Mouse (Mus musculus): ENCODE measurements around the gene Ppm1n. TPM values are rescaled to one million over a fixed set of nuclear protein-coding genes. Genes with fewer than 3 reads are reported as not detected.

Ppm1n gene
- polyA plus RNA-seq, 1 experiment from 2014 or later, result not detected

- H3K9ac ChIP-seq (ENCODE audit: low read length), result no peak overlapping the region
- no peak overlapping the region for H3K27ac ChIP-seq (ENCODE audit: low read length)
- H3K4me3 ChIP-seq (ENCODE audit: low read length), result no peak overlapping the region
- 72% methylated on average over 3 of the region's 3 CpGs for WGBS
- H3K27me3 ChIP-seq (ENCODE audit: control insufficient read depth, insufficient read depth, low read depth, low read length), result no peaks in the 10 kb centered on the region
- H3K4me2 ChIP-seq (ENCODE audit: low read depth, low read length), result no peak overlapping the region
- no peak for ATAC-seq (ENCODE audit: low read depth)
- no peaks in the 10 kb centered on the region for H3K4me1 ChIP-seq (replicated peaks; ENCODE audit: control insufficient read depth, insufficient read depth, low read length)
- peaks cover 9% of the 10 kb centered on the region; the same call in 1 of the 2 replicates for H3K36me3 ChIP-seq (ENCODE audit: control insufficient read depth, insufficient read depth, low read length)
- no peaks in the 10 kb centered on the region for H3K9me3 ChIP-seq (ENCODE audit: control insufficient read depth, low read length)
Measured at GRCm38 (mm10) chr7:19245083-19245482, 34.8 kb downstream of the Ppm1n start.

- peaks cover 2% of the 10 kb centered on the region; the same call in 1 of the 2 replicates for H3K4me1 ChIP-seq (replicated peaks; ENCODE audit: control insufficient read depth, insufficient read depth, low read length)
- H3K4me2 ChIP-seq (ENCODE audit: low read depth, low read length), result no peak overlapping the region
- H3K36me3 ChIP-seq (ENCODE audit: control insufficient read depth, insufficient read depth, low read length), result peaks cover 9% of the 10 kb centered on the region; the same call in 1 of the 2 replicates
- no peaks in the 10 kb centered on the region for H3K9me3 ChIP-seq (ENCODE audit: control insufficient read depth, low read length)
- H3K27me3 ChIP-seq (ENCODE audit: control insufficient read depth, insufficient read depth, low read depth, low read length), result no peaks in the 10 kb centered on the region
- H3K27ac ChIP-seq (ENCODE audit: low read length), result no peak overlapping the region
- ATAC-seq (ENCODE audit: low read depth), result no peak
- H3K9ac ChIP-seq (ENCODE audit: low read length), result no peak overlapping the region
- H3K4me3 ChIP-seq (ENCODE audit: low read length), result no peak overlapping the region
- 59% methylated on average over 5 of the region's 5 CpGs for WGBS
Measured at GRCm38 (mm10) chr7:19243858-19244257, 36.0 kb downstream of the Ppm1n start.

- Histone ChIP-seq H3K9ac (ENCODE audit: low read length) (no peak overlapping the region), H3K36me3 (ENCODE audit: control insufficient read depth, insufficient read depth, low read length) (peaks cover 5% of the 10 kb centered on the region; the same call in 1 of the 2 replicates), H3K27ac (ENCODE audit: low read length) (no peak overlapping the region), H3K4me1 (replicated peaks; ENCODE audit: control insufficient read depth, insufficient read depth, low read length) (peaks cover 5% of the 10 kb centered on the region; the same call in 1 of the 2 replicates), H3K4me2 (ENCODE audit: low read depth, low read length) (no peak overlapping the region), H3K4me3 (ENCODE audit: low read length) (no peak overlapping the region), H3K27me3 (ENCODE audit: control insufficient read depth, insufficient read depth, low read depth, low read length) (no peaks in the 10 kb centered on the region), H3K9me3 (ENCODE audit: control insufficient read depth, low read length) (no peaks in the 10 kb centered on the region)
- WGBS, result 84% methylated on average over 1 of the region's 1 CpGs
- ATAC-seq (ENCODE audit: low read depth), result no peak
Measured at GRCm38 (mm10) chr7:19242005-19242404, 37.9 kb downstream of the Ppm1n start.

GRCm38 (mm10) chr7:19240905-19241463 is 38.9 kb downstream of the Ppm1n start:
- no peaks in the 10 kb centered on the region for H3K27me3 ChIP-seq (ENCODE audit: control insufficient read depth, insufficient read depth, low read depth, low read length)
- H3K27ac ChIP-seq (ENCODE audit: low read length), result no peak overlapping the region
- no peak overlapping the region for H3K4me2 ChIP-seq (ENCODE audit: low read depth, low read length)
- peaks cover 8% of the 10 kb centered on the region for H3K4me1 ChIP-seq (replicated peaks; ENCODE audit: control insufficient read depth, insufficient read depth, low read length)
- WGBS, result 81% methylated on average over 8 of the region's 8 CpGs
- H3K4me3 ChIP-seq (ENCODE audit: low read length), result no peak overlapping the region
- ATAC-seq (ENCODE audit: low read depth), result no peak
- no peak overlapping the region for H3K9ac ChIP-seq (ENCODE audit: low read length)
- H3K36me3 ChIP-seq (ENCODE audit: control insufficient read depth, insufficient read depth, low read length), result peaks cover 2% of the 10 kb centered on the region; the same call in 1 of the 2 replicates
- H3K9me3 ChIP-seq (ENCODE audit: control insufficient read depth, low read length), result no peaks in the 10 kb centered on the region

GRCm38 (mm10) chr7:19239986-19240385 is 39.9 kb downstream of the Ppm1n start:
- Histone ChIP-seq H3K27me3 (ENCODE audit: control insufficient read depth, insufficient read depth, low read depth, low read length) (no peaks in the 10 kb centered on the region), H3K9ac (ENCODE audit: low read length) (no peak overlapping the region), H3K27ac (ENCODE audit: low read length) (no peak overlapping the region), H3K4me1 (replicated peaks; ENCODE audit: control insufficient read depth, insufficient read depth, low read length) (peaks cover 8% of the 10 kb centered on the region), H3K4me2 (ENCODE audit: low read depth, low read length) (no peak overlapping the region), H3K9me3 (ENCODE audit: control insufficient read depth, low read length) (no peaks in the 10 kb centered on the region), H3K4me3 (ENCODE audit: low read length) (no peak overlapping the region), H3K36me3 (ENCODE audit: control insufficient read depth, insufficient read depth, low read length) (no peaks in the 10 kb centered on the region)
- WGBS, result 80% methylated on average over 4 of the region's 4 CpGs
- ATAC-seq (ENCODE audit: low read depth), result no peak

- Histone ChIP-seq H3K9me3 (ENCODE audit: control insufficient read depth, low read length) (no peaks in the 10 kb centered on the region), H3K4me2 (ENCODE audit: low read depth, low read length) (no peak overlapping the region), H3K4me3 (ENCODE audit: low read length) (no peak overlapping the region), H3K27ac (ENCODE audit: low read length) (no peak overlapping the region), H3K4me1 (replicated peaks; ENCODE audit: control insufficient read depth, insufficient read depth, low read length) (peaks cover 8% of the 10 kb centered on the region), H3K9ac (ENCODE audit: low read length) (no peak overlapping the region), H3K36me3 (ENCODE audit: control insufficient read depth, insufficient read depth, low read length) (no peaks in the 10 kb centered on the region), H3K27me3 (ENCODE audit: control insufficient read depth, insufficient read depth, low read depth, low read length) (no peaks in the 10 kb centered on the region)
- ATAC-seq (ENCODE audit: low read depth), result peak; percentile 91
- WGBS, result 0% methylated on average over 1 of the region's 1 CpGs
Measured at GRCm38 (mm10) chr7:19239423-19239822, 40.4 kb downstream of the Ppm1n start.

GRCm38 (mm10) chr7:19238344-19238743 is 41.5 kb downstream of the Ppm1n start:
- 0 out of 2 replicates have a peak, but pooled peaks have one; percentile 21 for ATAC-seq (ENCODE audit: low read depth)
- H3K27ac ChIP-seq (ENCODE audit: low read length), result 0 out of 2 replicates have a peak overlapping the region, but pooled peaks have one; percentile 1
- H3K9ac ChIP-seq (ENCODE audit: low read length), result no peak overlapping the region

GRCm38 (mm10) chr7:19236411-19236810 is 43.5 kb downstream of the Ppm1n start:
- H3K4me1 ChIP-seq (replicated peaks; ENCODE audit: control insufficient read depth, insufficient read depth, low read length), result peaks cover 8% of the 10 kb centered on the region
- no peaks in the 10 kb centered on the region; the same call in 1 of the 2 replicates for H3K36me3 ChIP-seq (ENCODE audit: control insufficient read depth, insufficient read depth, low read length)
- H3K27ac ChIP-seq (ENCODE audit: low read length), result no peak overlapping the region
- WGBS, result 69% methylated on average over 2 of the region's 2 CpGs
- no peak overlapping the region for H3K4me3 ChIP-seq (ENCODE audit: low read length)
- no peak overlapping the region for H3K9ac ChIP-seq (ENCODE audit: low read length)
- ATAC-seq (ENCODE audit: low read depth), result no peak
- no peaks in the 10 kb centered on the region for H3K9me3 ChIP-seq (ENCODE audit: control insufficient read depth, low read length)
- no peak overlapping the region for H3K4me2 ChIP-seq (ENCODE audit: low read depth, low read length)
- H3K27me3 ChIP-seq (ENCODE audit: control insufficient read depth, insufficient read depth, low read depth, low read length), result no peaks in the 10 kb centered on the region

More at GRCm38 (mm10) chr7:19238344-19238743, 41.5 kb downstream of the Ppm1n start:
- no peak overlapping the region for H3K4me3 ChIP-seq (ENCODE audit: low read length)
- WGBS, result 71% methylated on average over 4 of the region's 4 CpGs
- no peak overlapping the region for H3K4me2 ChIP-seq (ENCODE audit: low read depth, low read length)
- no peaks in the 10 kb centered on the region for H3K27me3 ChIP-seq (ENCODE audit: control insufficient read depth, insufficient read depth, low read depth, low read length)
- no peaks in the 10 kb centered on the region for H3K9me3 ChIP-seq (ENCODE audit: control insufficient read depth, low read length)
- H3K36me3 ChIP-seq (ENCODE audit: control insufficient read depth, insufficient read depth, low read length), result no peaks in the 10 kb centered on the region; the same call in 1 of the 2 replicates
- peaks cover 8% of the 10 kb centered on the region for H3K4me1 ChIP-seq (replicated peaks; ENCODE audit: control insufficient read depth, insufficient read depth, low read length)

- no peak overlapping the region for H3K27ac ChIP-seq (ENCODE audit: low read length)
Measured at GRCm38 (mm10) chr7:19235092-19235671, 44.7 kb downstream of the Ppm1n start.

More at GRCm38 (mm10) chr7:19235092-19235671, 44.7 kb downstream of the Ppm1n start:
- H3K9me3 ChIP-seq (ENCODE audit: control insufficient read depth, low read length), result no peaks in the 10 kb centered on the region
- no peak overlapping the region for H3K4me3 ChIP-seq (ENCODE audit: low read length)
- H3K36me3 ChIP-seq (ENCODE audit: control insufficient read depth, insufficient read depth, low read length), result no peaks in the 10 kb centered on the region; the same call in 1 of the 2 replicates
- ATAC-seq (ENCODE audit: low read depth), result no peak
- peaks cover 11% of the 10 kb centered on the region for H3K4me1 ChIP-seq (replicated peaks; ENCODE audit: control insufficient read depth, insufficient read depth, low read length)
- H3K4me2 ChIP-seq (ENCODE audit: low read depth, low read length), result no peak overlapping the region
- H3K9ac ChIP-seq (ENCODE audit: low read length), result no peak overlapping the region
- 88% methylated on average over 2 of the region's 2 CpGs for WGBS
- no peaks in the 10 kb centered on the region for H3K27me3 ChIP-seq (ENCODE audit: control insufficient read depth, insufficient read depth, low read depth, low read length)

Measured in lung, embryonic 16.5 days (tissue).